Mouse (Mus musculus) bone marrow macrophage, adult 2 months (primary cell): Measurements from ENCODE around the gene Spata9.

Source experiments
- CTCF ChIP-seq: IDR thresholded peaks from 2 replicates; pipeline ENCODE4 v1.5.1; 2012; ENCODE audit warnings: low read depth, mild to moderate bottlenecking, low read length, moderate library complexity
- POLR2A ChIP-seq: IDR thresholded peaks from 2 replicates; pipeline ENCODE4 v1.6.1; 2012; ENCODE audit warnings: mild to moderate bottlenecking, low read depth, low read length, borderline replicate concordance

GRCm38 (mm10) chr13:76017465-76017864, 50.5 kb downstream of the Spata9 start:
- no peak for TF ChIP-seq POLR2A
- TF ChIP-seq CTCF, result no peak
